Mouse (Mus musculus) CH12.LX (cell line): Measurements from ENCODE around the gene Fgfr2.

Source experiments
- ELF1 ChIP-seq: IDR thresholded peaks from 2 replicates; pipeline ENCODE4 v1.6.1; 2014; ENCODE audit warnings: low read depth, mild to moderate bottlenecking, inconsistent platforms, low read length, improper control_type of control experiment
- EP300 ChIP-seq: IDR thresholded peaks from 2 replicates; pipeline ENCODE4 v1.6.1; 2011; ENCODE audit warnings: low read length, improper control_type of control experiment
- KAT2A ChIP-seq: IDR thresholded peaks from 2 replicates; pipeline ENCODE4 v1.6.1; 2012; ENCODE audit warnings: low read length, improper control_type of control experiment, inconsistent platforms; ENCODE audit not compliant: insufficient replicate concordance
- UBTF ChIP-seq: IDR thresholded peaks from 2 replicates; pipeline ENCODE4 v1.6.1; 2012; ENCODE audit warnings: low read depth, mild to moderate bottlenecking, inconsistent platforms, low read length, improper control_type of control experiment, moderate library complexity
- ZMIZ1 ChIP-seq: IDR thresholded peaks from 2 replicates; pipeline ENCODE4 v1.6.1; 2012; ENCODE audit warnings: low read depth, mild to moderate bottlenecking, inconsistent platforms, low read length, improper control_type of control experiment

DNA sequence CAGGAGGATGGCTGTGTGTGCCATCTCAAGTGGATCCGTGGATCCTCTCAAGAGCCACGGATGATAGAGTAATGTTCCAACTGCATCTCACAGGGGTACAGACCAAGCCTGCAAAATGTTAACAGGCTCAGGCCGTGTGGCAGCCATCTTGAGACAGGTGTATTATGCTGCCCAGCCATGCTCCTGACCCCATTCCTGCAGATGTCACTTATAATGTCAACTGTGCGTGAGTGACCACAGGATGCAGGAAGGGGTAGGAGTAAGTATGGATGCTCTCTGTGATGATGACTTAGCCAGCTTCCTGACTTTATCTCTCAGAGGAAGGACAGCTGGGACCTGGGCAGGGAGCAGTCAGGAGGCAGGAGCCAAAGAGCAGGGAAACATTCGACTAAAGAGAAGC lies 2459.1 kb downstream of the Fgfr2 start:
- TF ChIP-seq ELF1: no peak
- TF ChIP-seq EP300: no peak
- no peak for TF ChIP-seq ZMIZ1
- no peak for TF ChIP-seq UBTF
- TF ChIP-seq KAT2A: no peak
